Mouse (Mus musculus) thymus, postnatal 25 days (tissue): ENCODE data around the gene Fam107b.

Experiments used
- DNase-seq: peaks from one replicate; pipeline ENCODE4 v3.0.0; 2022

Gene Fam107b

DNA sequence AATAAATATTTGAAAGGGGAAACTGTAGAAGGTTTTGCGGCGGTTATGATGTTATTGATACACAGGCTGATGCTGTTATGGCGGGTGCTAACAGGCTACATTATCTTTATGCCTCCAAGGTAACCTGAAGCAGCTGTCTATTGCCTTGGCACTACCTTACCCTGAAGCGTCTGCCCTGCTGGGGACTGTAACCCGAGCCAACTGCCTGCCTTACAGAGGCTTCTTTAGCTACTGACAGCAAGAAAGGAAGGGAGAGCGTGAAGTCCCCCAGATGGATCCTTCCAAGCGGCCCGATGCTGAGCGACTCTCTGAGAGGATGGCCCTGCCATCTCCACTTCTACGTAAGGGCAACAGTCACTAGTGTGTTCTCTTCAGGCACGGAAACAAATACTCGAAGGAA, at the start of gene Fam107b:
Fam107b (plus strand) TSS at position 303 of the 400 bp plus-strand sequence.
- DNase-seq = no peak

DNA sequence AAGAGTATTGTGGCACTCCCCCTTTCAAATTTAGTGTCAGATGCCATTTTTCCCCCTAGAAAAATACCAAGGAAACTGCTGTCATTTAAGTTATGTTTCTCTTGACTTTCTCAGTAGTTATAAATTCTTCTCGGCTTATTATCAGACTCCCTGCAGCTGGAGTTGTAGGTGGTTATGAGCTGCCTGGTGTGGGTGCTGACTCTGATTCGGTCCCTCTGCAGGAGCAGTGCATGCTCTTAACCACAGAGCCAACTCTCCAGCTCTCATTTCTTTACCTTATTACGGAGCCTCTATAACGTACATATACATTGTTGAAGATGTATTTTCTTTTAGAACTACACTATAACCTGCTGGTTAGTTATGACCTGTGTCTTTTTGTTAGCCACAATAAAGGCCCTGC, 47.7 kb upstream of the Fam107b start:
- no peak for DNase-seq

GRCm38 (mm10) chr2:3526288-3526687, 44.0 kb upstream of the Fam107b start:
- DNase-seq = no peak

DNA sequence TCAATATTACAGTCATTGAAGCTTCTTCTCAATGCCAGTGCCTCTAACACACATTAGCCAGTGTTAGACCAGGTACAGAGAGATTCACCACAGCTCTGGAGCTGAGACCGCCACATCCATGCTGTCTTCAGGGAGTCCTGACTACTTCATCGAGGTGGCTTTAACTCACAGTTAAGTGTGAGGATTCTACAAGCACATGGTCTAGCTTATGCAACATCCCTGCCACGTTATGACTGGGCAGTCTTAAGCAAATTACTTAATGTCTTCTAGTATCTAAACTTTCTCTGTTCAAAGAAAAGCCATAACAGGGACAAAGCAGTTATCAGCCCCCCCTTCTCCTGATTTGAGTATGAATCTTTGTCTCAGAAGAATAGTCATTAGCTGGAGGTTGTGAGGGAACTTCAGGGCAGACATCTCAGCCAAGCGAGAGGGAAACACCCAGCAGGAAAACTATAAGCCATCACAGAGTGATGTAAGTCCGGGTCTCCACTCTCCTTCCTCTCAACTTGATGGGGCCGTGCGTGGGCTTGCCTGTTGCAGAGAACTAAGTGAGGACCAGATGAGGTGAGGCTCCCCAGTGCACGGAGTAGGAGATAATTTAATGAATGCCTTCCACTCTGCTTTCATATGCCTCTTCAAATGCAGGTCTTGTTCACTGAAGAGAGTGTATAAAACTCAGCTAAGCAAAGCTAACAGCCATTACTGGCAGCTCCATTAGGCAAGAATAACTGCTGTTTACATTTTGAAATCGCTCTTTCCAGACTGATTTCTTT, 28.8 kb upstream of the Fam107b start:
- DNase-seq = no peak

DNA sequence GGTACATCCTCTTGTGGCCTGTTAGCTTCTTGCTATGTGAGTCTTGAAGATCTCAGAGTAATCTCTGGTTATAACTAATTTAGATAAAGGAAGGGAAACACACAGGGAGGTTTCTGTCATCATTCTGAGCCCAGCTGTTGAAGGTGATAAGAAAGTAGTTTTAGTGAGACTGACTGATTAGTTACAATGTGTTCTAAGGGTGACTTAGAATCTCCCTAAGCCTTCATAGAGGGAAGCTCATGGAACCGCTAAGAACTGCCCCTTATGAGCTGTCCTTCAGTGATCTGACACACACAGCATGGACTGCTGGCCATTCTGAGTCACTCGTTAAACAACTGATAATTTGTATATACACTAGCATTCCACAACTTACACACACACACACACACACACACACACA, 24.2 kb upstream of the Fam107b start:
- no peak for DNase-seq

DNA sequence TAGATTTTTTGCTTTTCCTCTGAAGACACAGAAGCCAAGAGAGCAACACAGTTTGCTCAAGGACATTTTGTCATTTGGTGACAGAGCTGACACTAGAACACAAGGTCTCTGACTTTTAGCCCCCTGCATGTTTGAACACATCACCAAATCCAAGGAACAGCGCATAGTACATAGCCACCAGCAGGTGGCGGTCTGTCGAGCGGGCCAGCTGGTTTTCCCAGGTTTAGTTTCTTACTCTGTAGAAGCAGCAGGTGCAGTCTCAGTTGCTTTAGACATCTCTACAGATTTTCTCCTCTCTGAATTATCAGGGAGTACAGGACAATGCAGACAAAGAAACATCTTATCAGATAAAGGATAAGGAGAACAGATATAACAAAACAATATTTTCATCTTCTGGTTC, 23.7 kb upstream of the Fam107b start:
- DNase-seq = peak; percentile 74

DNA sequence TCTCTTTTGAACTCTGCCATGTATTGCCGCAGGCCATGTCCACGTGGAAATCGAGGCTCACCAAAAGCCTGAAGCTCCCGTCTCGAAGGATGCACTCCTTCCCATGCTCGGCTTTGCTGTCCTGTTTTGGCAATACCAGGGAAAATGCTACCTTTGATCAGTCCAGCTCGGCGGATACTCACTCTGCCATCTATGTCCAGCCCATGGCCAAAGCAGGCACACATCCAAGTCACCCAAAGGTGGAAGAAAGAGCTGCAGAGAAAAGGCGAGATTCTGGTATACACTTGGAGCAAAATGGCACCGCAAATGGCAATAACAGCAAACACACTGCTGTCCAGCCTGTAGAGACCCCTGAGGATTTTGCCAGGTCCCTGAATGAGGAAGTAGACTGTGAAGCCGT, 318 bp downstream of the Fam107b start:
- no peak for DNase-seq

DNA sequence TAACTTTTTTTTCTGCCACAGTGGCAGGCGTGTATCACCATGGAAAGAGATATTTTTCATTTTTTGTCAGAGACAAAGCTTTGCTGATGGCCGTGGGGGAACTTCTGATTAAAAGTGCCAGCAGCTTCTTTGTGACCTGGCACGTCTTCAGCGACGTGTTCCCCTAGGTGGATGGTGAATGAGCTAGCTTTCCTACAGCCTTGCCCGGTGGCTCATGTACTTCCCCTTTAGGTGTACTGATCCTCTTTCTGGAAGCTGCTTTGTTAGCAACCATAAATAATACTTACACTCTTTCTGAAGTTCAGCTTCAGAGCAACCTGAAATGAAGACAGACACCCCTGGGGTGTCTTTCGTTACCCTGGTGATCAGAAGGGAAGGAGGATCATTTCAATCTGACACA, 3.6 kb downstream of the Fam107b start:
- no peak for DNase-seq

GRCm38 (mm10) chr2:3575140-3575539, 4.9 kb downstream of the Fam107b start:
- no peak for DNase-seq

- peak; percentile 8 for DNase-seq
Measured at GRCm38 (mm10) chr2:3576346-3576745, 6.1 kb downstream of the Fam107b start.

DNA sequence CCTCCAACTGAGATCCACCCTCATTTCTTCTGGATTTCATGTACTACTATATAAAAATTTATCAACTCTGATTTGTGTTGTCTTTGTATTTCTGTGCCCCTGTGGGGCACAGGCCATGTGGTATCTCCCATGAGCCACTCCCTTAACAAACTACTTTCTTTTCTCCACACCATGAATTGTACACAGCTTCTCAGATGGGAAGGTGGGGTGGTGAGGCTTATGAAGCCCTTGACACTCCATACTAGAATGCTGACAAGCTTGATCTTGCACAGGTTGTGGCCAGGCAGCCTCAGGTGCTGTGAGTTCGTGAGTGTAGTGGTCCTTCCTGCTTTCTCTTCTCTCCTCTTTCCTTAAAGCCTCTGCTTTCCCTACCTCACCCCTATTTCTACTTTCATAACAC, 6.9 kb downstream of the Fam107b start:
- no peak for DNase-seq

DNA sequence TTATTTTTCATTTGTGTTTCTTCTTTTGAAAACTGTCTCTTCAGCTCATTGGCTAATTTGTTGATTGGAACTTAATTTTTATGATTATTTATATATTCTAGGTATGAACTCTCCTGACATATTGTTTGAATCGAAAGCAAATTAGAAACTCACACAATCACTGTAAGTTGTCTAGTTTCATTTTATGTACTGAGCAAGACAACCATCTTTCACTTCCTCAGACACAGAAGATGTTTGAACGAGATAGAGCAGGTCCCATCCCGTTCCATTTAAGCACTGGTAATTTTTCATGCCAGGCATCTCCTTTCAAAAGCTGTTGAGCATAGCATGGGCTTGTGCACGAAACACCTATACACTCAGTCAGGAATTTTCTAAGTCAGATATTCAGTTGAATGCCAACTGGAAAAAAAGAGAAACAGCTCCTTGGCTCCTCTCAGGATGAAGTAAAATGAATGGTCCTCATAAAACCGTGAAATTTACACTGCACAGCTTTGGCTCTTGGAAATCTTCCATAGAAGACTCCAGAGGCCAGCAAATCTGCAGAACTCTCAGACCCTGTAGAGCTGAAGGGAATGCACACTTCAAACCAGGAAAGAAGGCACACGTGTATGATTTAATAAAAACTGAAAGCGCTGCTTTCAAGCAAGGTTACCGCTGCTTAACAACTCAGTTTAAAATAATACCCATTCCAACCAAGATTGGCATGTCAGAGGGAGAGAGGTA, 8.1 kb downstream of the Fam107b start:
- no peak for DNase-seq

DNA sequence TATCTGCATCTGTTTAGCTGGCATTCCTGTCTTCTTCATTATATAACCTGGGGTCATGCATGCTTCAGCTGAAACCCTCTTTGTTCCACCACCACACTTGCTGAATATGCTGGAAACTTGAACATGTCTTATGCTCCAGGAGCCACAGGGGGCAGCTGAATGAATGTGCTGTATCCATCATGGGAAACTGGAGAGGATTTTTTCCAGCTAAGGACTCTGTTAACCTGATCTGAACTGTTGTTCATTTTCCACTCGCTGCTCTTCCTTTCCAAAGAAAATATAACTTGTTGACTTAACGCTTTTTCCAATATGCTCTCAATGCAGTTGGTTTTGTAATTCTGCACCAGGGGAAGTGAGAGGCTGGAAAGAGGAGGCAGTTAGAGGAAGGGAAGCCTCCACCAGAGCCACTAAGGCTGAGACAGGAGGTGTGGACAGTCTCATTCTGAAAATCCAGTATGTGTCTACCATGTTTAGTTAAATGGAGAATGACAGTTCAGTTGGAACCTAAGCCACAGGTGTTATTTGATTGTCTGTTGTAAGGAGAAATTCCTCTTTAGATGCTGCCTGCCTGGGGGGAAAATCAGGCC, 9.1 kb downstream of the Fam107b start:
- no peak for DNase-seq

GRCm38 (mm10) chr2:3582830-3583229, 12.5 kb downstream of the Fam107b start:
- DNase-seq = no peak

- DNase-seq = no peak
Measured at GRCm38 (mm10) chr2:3585231-3585783, 15.0 kb downstream of the Fam107b start.

- no peak for DNase-seq
Measured at GRCm38 (mm10) chr2:3590086-3590915, 20.0 kb downstream of the Fam107b start.

DNA sequence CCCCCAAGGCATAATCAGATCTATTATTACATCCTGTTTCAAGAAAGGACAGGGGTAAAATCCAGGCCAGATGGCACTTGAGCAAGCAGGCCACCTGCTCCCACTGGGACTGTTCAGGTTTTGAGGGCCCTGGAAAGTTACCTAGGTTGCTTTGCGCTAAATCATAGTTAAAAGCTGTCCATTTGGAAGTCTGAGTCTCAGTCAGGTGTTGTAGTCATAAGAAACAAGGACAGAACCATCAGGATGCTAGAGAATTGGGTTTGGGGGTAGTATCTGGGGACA, 20.6 kb downstream of the Fam107b start:
- DNase-seq = no peak

DNA sequence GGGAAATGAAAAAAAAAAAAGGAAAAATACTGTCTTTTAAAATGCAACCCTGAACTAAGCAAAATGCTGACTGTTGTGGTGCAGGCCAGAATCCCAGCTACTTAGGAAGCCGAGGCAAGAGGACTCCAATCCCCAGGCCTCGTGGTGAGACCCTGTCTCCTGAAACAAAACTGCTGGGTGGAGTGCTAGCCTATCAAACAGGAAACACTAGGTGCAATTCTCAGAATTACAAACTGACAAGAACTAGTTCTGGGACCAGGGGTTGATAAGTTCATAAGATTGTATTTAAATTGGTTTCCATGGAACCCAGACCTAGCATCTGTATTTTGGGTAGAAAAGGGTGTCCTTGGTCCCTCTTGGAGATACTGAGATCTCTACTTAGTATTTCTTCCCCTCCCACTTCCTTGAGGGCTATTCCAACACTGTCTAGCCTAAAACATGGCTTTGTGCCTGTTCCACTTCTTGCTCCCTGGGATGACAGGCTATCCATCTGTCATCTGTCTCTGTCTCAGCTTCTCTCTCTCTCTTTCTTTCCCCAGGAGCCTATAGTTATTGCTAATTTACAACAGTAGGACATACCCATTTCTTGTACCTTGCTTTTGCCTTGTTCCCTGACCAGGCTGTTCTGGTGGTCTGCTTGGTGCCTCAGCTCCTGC, 24.5 kb downstream of the Fam107b start:
- DNase-seq = no peak

DNA sequence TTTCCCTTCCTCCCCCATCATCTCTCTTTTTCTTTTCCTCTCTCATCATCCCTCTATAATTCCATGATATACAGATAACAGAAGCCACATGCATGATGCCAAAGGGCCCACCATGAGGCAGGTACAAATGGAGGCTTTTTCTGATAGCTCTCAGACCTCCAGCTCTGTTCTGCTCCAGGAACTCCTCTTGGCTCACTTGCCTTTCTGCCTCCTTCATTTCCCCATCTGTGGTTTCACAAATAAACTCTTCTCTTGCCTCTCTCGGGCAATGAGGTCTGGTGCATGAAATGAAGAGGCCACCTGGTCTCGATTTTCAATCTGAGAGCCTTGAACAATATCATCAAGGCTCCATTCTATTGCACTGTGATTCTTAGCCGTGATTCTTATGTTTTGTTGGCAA, 30.1 kb downstream of the Fam107b start:
- DNase-seq = no peak

DNA sequence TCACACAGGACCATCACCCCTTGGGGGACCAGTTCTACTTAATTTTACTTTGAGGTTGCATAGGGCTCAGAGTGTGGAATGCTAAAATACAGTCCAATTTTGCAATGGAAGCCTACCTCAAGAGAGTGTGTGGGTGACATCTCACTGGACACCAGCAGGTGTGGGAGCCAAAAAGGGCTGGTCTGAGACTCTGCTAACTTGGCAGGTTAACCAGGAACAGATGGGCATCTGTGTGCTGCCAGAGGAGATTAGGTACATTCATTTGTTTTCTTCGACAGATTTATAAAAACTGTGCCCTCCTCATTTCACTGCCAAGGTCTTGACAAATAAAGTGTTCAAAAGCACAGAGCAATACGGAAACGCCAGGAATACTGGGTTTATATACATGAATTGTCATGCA, 32.3 kb downstream of the Fam107b start:
- no peak for DNase-seq

GRCm38 (mm10) chr2:3603181-3603580, 32.9 kb downstream of the Fam107b start:
- DNase-seq = no peak
